Mouse (Mus musculus): ENCODE results near the gene Ubtd1. TPM values are rescaled to one million over a fixed set of nuclear protein-coding genes. Genes with fewer than 3 reads are reported as not detected.
A peak's percentile ranks its signal among the peaks of the same experiment; 100 is the strongest.

The Ubtd1 gene
- polyA plus RNA-seq, 1 experiment from 2014 or later, result 15.1 TPM

DNA sequence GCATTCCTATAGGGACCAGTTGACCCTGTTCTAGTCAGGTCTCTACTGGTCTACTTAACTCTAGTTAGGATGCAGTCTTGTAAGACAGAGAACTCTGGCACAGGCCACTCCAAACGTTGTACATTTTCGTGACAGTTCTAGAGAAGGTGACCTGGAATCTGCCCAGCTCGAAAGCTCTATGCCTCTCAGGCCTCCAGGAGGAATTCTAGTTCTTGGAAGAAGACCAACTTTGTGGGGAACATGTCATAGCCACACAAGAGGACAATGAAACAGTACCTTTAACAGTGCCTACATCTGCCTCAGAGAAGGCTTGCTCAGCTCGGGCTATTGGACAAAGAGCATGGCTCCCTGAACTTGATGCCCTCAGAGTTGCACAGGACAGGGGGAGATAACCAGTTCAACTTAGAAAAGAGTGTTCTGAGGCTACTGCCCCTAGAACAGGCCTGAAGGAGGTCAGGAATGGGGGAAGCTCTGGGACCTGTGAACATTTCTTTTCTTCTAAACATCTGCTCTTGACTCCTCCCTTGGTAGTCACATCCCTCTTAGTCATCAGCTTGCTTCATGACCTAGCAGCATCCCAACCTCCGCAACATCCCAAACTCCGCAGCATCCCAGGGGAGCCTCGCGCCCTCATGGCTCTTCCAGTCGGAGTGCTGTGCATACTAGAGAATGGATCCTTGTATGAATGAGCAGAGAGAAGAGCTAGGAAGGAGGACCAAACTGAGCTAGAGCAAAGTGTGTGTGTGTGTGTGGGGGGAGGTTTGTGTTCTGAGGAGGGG, 17.4 kb downstream of the Ubtd1 start:
- no peak for DNase-seq (ENCODE audit: low spot score)
- Histone ChIP-seq H3K9me3 (replicated peaks) (no peaks in the 10 kb centered on the region), H3K4me1 (peaks cover 62% of the 10 kb centered on the region), H3K27me3 (ENCODE audit: low read depth, poor library complexity, severe bottlenecking) (no peaks in the 10 kb centered on the region), H3K27ac (peak overlapping the region; percentile 42), H3K36me3 (no peaks in the 10 kb centered on the region), H3K4me3 (no peak overlapping the region)
- 93% methylated on average over 9 of the region's 9 CpGs for WGBS

DNA sequence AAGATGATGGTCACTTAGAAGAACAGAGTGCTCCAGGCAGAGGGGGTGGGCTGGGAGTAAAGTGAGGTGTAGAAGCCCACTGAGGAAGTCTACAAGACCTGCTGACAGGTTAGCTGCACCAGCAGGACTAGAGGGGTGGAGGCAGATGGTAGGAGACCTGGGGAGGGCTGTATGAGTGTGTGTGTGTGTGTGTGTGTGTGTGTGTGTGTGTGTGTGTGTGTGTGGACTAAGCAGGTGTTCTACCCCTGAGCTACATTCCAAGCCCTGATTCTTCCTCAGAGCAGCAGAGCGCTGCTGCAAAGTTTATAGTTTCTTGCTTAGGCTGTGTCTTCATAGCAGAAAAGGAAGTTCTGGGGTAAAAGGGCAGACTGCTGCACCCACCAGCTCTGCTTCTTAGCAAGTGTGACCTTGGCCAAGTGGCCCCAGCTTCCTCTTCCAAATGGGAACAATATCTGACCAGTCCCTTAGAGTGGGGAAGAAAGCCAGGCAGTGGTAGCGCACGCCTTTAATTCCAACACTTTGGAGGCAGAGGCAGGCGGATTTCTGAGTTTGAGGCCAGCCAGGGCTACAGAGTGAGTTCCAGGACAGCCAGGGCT, 18.2 kb downstream of the Ubtd1 start:
- H3K27ac ChIP-seq, result no peak overlapping the region; the same call in 1 of the 2 replicates
- H3K27me3 ChIP-seq (ENCODE audit: low read depth, poor library complexity, severe bottlenecking), result no peaks in the 10 kb centered on the region
- no peak overlapping the region for H3K4me3 ChIP-seq
- peaks cover 62% of the 10 kb centered on the region for H3K4me1 ChIP-seq
- DNase-seq (ENCODE audit: low spot score), result no peak
- H3K36me3 ChIP-seq, result no peaks in the 10 kb centered on the region
- 81% methylated on average over 4 of the region's 4 CpGs for WGBS
- H3K9me3 ChIP-seq (replicated peaks), result no peaks in the 10 kb centered on the region

DNA sequence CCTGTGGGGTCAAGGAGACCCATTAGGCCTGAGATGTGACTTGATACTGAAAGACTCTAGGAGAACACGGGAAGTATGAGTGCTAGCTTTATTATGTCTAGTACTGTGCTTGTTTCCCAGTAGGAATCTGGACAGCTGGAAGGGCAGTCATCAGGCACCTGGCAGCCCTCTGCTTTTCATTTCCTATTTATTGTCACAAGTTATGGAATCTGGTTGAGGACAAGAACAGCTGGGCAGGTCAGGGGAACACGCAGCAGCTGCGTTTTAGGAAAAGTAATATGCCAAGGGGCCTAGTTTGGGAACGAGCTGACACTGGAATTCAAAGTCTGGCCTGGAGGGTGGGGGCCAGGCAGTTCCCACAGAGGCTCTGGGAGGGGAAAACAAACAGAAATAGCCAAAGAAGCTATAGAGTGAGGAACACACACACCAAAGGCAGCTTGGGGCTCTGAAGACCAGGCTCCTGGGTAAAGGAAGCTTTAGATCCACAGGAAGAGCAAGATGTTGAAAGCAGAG, 18.9 kb downstream of the Ubtd1 start:
- peak overlapping the region; percentile 59; the same call in 1 of the 2 replicates for H3K27ac ChIP-seq
- DNase-seq (ENCODE audit: low spot score), result no peak
- peaks cover 55% of the 10 kb centered on the region for H3K4me1 ChIP-seq
- no peak overlapping the region for H3K4me3 ChIP-seq
- WGBS, result 60% methylated on average over 4 of the region's 4 CpGs
- H3K9me3 ChIP-seq (replicated peaks), result no peaks in the 10 kb centered on the region
- H3K27me3 ChIP-seq (ENCODE audit: low read depth, poor library complexity, severe bottlenecking), result no peaks in the 10 kb centered on the region
- no peaks in the 10 kb centered on the region for H3K36me3 ChIP-seq

DNA sequence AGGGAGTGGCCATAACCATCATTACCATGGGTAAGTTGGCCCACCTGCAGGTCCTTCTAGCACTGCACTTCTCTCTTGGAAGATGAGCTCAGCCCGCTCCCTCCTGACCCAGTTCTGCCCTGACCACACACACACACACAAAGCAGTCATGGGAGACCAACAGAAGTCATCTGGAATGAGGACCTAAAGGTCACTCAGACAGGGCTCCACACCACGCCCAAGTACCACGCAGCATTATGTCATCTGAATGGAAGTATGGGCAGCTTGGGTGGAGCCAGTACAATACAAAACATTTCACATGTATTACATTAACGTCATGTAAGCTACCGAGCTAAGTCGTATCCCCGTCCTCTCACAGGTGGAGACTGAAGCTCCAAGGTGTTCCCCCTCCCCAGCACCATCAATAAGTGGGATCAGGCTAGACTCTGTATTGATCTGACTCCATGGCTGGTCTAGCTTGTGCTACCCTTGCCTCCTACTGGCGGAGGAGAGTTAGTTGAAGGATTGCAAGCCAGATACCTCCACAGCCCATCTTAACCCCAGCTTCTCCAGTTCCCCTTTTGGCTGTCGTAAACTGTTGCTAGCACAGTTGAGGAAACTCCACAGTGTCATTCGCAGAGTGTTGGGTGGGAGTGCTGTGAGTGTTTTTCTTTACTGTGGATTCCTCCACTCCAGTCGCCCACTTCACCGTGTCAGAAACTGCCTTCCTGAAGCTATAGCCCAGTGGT, 19.9 kb downstream of the Ubtd1 start:
- Histone ChIP-seq H3K36me3 (no peaks in the 10 kb centered on the region), H3K9me3 (replicated peaks) (no peaks in the 10 kb centered on the region), H3K27me3 (ENCODE audit: low read depth, poor library complexity, severe bottlenecking) (no peaks in the 10 kb centered on the region), H3K4me1 (peaks cover 52% of the 10 kb centered on the region), H3K4me3 (no peak overlapping the region), H3K27ac (peak overlapping the region; percentile 59)
- no peak for DNase-seq (ENCODE audit: low spot score)
- 94% methylated on average over 12 of the region's 12 CpGs for WGBS

- no peak overlapping the region for H3K27ac ChIP-seq
Measured at GRCm38 (mm10) chr19:42004258-42004657, 22.7 kb downstream of the Ubtd1 start.

DNA sequence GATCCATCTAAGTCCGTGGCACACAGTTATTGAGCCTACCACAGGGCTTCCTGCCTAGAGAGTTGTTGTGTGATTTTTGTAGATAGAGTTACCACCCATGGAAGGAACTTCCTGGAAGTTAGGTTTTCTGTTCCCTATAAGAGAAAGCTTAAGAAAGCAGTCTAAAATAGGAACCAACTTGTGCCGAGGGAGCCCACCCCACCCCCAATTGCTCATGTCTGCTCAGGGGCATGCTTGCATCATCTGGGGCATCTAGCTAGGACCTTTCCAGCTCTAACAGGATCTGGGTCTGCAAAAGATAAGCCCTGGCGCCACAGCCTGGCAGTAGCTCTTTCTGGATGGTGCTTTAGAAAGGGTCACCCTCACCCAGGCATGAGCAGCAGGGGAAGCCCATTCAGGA, 24.1 kb downstream of the Ubtd1 start:
- Histone ChIP-seq H3K4me1 (peaks cover 45% of the 10 kb centered on the region), H3K4me3 (no peak overlapping the region), H3K27me3 (ENCODE audit: low read depth, poor library complexity, severe bottlenecking) (no peaks in the 10 kb centered on the region), H3K36me3 (no peaks in the 10 kb centered on the region), H3K9me3 (replicated peaks) (no peaks in the 10 kb centered on the region), H3K27ac (no peak overlapping the region)
- no peak for DNase-seq (ENCODE audit: low spot score)
- WGBS, result 73% methylated on average over 3 of the region's 3 CpGs

More at GRCm38 (mm10) chr19:42004258-42004657, 22.7 kb downstream of the Ubtd1 start:
- WGBS, result 79% methylated on average over 6 of the region's 6 CpGs
- no peaks in the 10 kb centered on the region for H3K36me3 ChIP-seq
- no peaks in the 10 kb centered on the region for H3K9me3 ChIP-seq (replicated peaks)
- H3K27me3 ChIP-seq (ENCODE audit: low read depth, poor library complexity, severe bottlenecking), result no peaks in the 10 kb centered on the region
- peaks cover 55% of the 10 kb centered on the region for H3K4me1 ChIP-seq
- no peak for DNase-seq (ENCODE audit: low spot score)
- H3K4me3 ChIP-seq, result no peak overlapping the region

DNA sequence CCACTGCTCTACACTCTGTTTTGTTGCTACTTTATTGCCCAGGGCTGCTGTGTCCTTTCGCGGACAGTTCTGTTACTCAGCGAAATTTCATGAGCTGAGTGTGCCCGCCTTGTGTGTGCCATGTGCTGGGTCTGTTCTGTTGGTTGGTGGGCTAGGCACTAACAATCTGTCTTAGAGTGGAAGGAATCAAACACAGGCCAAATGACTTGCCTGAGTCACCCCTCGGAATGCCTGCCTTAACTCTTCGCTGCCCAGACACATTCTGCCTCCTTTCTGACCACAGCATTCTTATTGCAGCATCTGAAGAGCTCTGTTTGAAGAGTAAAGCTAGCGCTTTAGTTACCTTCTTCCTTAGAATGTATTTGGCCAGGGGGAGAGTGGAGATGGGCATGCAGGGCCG, 25.0 kb downstream of the Ubtd1 start:
- DNase-seq (ENCODE audit: low spot score), result no peak
- WGBS, result 59% methylated on average over 8 of the region's 8 CpGs
- H3K4me3 ChIP-seq, result no peak overlapping the region
- H3K36me3 ChIP-seq, result no peaks in the 10 kb centered on the region
- no peak overlapping the region for H3K27ac ChIP-seq
- no peaks in the 10 kb centered on the region for H3K9me3 ChIP-seq (replicated peaks)
- peaks cover 41% of the 10 kb centered on the region for H3K4me1 ChIP-seq
- no peaks in the 10 kb centered on the region for H3K27me3 ChIP-seq (ENCODE audit: low read depth, poor library complexity, severe bottlenecking)

GRCm38 (mm10) chr19:42008586-42008985, 27.0 kb downstream of the Ubtd1 start:
- H3K36me3 ChIP-seq, result peaks cover 6% of the 10 kb centered on the region; the same call in 1 of the 2 replicates
- no peaks in the 10 kb centered on the region for H3K9me3 ChIP-seq (replicated peaks)
- DNase-seq (ENCODE audit: low spot score), result no peak
- H3K4me3 ChIP-seq, result no peak overlapping the region
- peaks cover 40% of the 10 kb centered on the region for H3K4me1 ChIP-seq
- H3K27ac ChIP-seq, result peak overlapping the region; percentile 32; the same call in 1 of the 2 replicates
- no peaks in the 10 kb centered on the region for H3K27me3 ChIP-seq (ENCODE audit: low read depth, poor library complexity, severe bottlenecking)
- 61% methylated on average over 3 of the region's 3 CpGs for WGBS

DNA sequence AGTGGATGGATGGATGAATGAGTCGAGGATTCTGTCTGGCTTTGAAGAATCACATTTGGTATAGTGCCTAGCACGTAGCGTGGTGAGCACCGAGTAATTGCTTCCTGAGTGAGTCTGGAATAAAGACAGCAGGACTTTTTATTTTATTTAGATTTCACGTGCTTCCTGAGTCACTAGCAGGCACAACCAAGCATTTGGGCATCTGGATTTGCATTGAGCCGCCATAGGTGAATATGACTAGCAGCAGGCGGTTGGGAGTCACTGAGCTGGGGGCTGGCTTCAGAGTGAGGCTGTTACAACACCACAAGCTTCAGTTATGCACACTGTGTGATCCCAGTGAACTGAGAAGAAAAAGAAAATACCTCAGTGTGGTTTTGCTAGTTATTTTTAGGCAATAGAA, 27.5 kb downstream of the Ubtd1 start:
- no peak for DNase-seq (ENCODE audit: low spot score)
- 54% methylated on average over 7 of the region's 7 CpGs for WGBS
- Histone ChIP-seq H3K27me3 (ENCODE audit: low read depth, poor library complexity, severe bottlenecking) (no peaks in the 10 kb centered on the region), H3K27ac (peak overlapping the region; percentile 32; the same call in 1 of the 2 replicates), H3K9me3 (replicated peaks) (no peaks in the 10 kb centered on the region), H3K36me3 (peaks cover 6% of the 10 kb centered on the region; the same call in 1 of the 2 replicates), H3K4me1 (peaks cover 40% of the 10 kb centered on the region), H3K4me3 (no peak overlapping the region)

- WGBS, result 76% methylated on average over 4 of the region's 4 CpGs
- Histone ChIP-seq H3K36me3 (peaks cover 6% of the 10 kb centered on the region; the same call in 1 of the 2 replicates), H3K4me3 (no peak overlapping the region), H3K4me1 (peaks cover 40% of the 10 kb centered on the region), H3K27ac (no peak overlapping the region), H3K27me3 (ENCODE audit: low read depth, poor library complexity, severe bottlenecking) (no peaks in the 10 kb centered on the region), H3K9me3 (replicated peaks) (no peaks in the 10 kb centered on the region)
- DNase-seq (ENCODE audit: low spot score), result no peak
Measured at GRCm38 (mm10) chr19:42010436-42010835, 28.9 kb downstream of the Ubtd1 start.

- Histone ChIP-seq H3K27ac (no peak overlapping the region), H3K27me3 (ENCODE audit: low read depth, poor library complexity, severe bottlenecking) (no peaks in the 10 kb centered on the region), H3K9me3 (replicated peaks) (no peaks in the 10 kb centered on the region), H3K4me3 (no peak overlapping the region), H3K4me1 (peaks cover 42% of the 10 kb centered on the region), H3K36me3 (peaks cover 6% of the 10 kb centered on the region; the same call in 1 of the 2 replicates)
- DNase-seq (ENCODE audit: low spot score), result no peak
- 88% methylated on average over 7 of the region's 7 CpGs for WGBS
Measured at GRCm38 (mm10) chr19:42011123-42011522, 29.6 kb downstream of the Ubtd1 start.

- no peaks in the 10 kb centered on the region for H3K27me3 ChIP-seq (ENCODE audit: low read depth, poor library complexity, severe bottlenecking)
- H3K4me1 ChIP-seq, result peaks cover 44% of the 10 kb centered on the region
- DNase-seq (ENCODE audit: low spot score), result no peak
- peaks cover 6% of the 10 kb centered on the region; the same call in 1 of the 2 replicates for H3K36me3 ChIP-seq
- H3K9me3 ChIP-seq (replicated peaks), result no peaks in the 10 kb centered on the region
- no peak overlapping the region for H3K27ac ChIP-seq
- WGBS, result 78% methylated on average over 3 of the region's 3 CpGs
- H3K4me3 ChIP-seq, result no peak overlapping the region
Measured at GRCm38 (mm10) chr19:42014231-42014825, 32.8 kb downstream of the Ubtd1 start.
